1 mouse cellular context compared by ENCODE assay signal in the genomic region with DNA sequence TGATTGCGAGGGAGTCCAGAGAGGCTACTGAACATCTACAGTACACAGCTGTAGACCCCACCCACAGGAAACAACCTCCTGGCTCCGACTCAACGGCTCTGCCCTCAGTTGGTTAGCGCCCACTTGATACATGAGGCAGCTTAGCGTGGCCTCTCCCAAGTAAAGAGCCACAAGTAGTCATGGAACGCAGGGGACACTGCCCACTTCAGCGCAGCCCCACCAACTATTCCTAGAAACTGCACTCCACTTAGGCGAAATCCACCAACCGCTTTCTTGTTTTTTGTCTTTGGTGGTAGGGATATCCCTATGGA.
TF ChIP-seq lines count a peak whose summit lies in the region.

No protein-coding gene starts in this region.

TF ChIP-seq in MEL, 35 proteins besides CTCF, POLR2A, EP300 and RAD21:
- peak; percentile 62; the same call in 1 of the 2 replicates for TF ChIP-seq SIN3A (IDR thresholded peaks at IDR 0.05; ENCODE audit: low read length)
- TF ChIP-seq TBP (IDR thresholded peaks at IDR 0.05; ENCODE audit: low read depth, low read length) = 0 out of 2 replicates have a peak, but pooled peaks have one; percentile 52
- no peak for TF ChIP-seq ZNF384 (IDR thresholded peaks at IDR 0.05; ENCODE audit: low read depth, low read length)
- peak; percentile 24; the same call in 1 of the 2 replicates for TF ChIP-seq TCF12 (IDR thresholded peaks at IDR 0.05; ENCODE audit: low read depth, low read length)
- TF ChIP-seq MXI1 (IDR thresholded peaks at IDR 0.05; ENCODE audit: low read depth, low read length) = peak; percentile 53
- TF ChIP-seq NELFE (IDR thresholded peaks at IDR 0.05; ENCODE audit: low read depth, low read length) = peak; percentile 44
- no peak for TF ChIP-seq SMC3 (IDR thresholded peaks at IDR 0.05; ENCODE audit: low read depth, low read length)
- 0 out of 2 replicates have a peak, but pooled peaks have one; percentile 13 for TF ChIP-seq MAZ (IDR thresholded peaks at IDR 0.05; ENCODE audit: low read depth, low read length)
- peak; percentile 14; the same call in 1 of the 2 replicates for TF ChIP-seq MAX (IDR thresholded peaks at IDR 0.05; ENCODE audit: low read length)
- 0 out of 2 replicates have a peak, but pooled peaks have one; percentile 36 for TF ChIP-seq ZMIZ1 (IDR thresholded peaks at IDR 0.05; ENCODE audit: low read depth, low read length)
- 0 out of 2 replicates have a peak, but pooled peaks have one; percentile 8 for TF ChIP-seq E2F4 (IDR thresholded peaks at IDR 0.05; ENCODE audit: borderline replicate concordance, low read depth, low read length)
- peak; percentile 55; the same call in 1 of the 2 replicates for TF ChIP-seq ETS1 (IDR thresholded peaks at IDR 0.05; ENCODE audit: low read depth, low read length)
- TF ChIP-seq USF1 (IDR thresholded peaks at IDR 0.05; ENCODE audit: low read depth, low read length) = no peak
